Mouse (Mus musculus): ENCODE results near the gene Dlg5. TPM values are rescaled to one million over a fixed set of nuclear protein-coding genes. Genes with fewer than 3 reads are reported as not detected.

Dlg5 gene
- polyA plus RNA-seq (2016; fragmentation: Nextera tagmentation; extraction: Ambion mirVana): 13.6 and 16.2 TPM in 2 replicates

DNA sequence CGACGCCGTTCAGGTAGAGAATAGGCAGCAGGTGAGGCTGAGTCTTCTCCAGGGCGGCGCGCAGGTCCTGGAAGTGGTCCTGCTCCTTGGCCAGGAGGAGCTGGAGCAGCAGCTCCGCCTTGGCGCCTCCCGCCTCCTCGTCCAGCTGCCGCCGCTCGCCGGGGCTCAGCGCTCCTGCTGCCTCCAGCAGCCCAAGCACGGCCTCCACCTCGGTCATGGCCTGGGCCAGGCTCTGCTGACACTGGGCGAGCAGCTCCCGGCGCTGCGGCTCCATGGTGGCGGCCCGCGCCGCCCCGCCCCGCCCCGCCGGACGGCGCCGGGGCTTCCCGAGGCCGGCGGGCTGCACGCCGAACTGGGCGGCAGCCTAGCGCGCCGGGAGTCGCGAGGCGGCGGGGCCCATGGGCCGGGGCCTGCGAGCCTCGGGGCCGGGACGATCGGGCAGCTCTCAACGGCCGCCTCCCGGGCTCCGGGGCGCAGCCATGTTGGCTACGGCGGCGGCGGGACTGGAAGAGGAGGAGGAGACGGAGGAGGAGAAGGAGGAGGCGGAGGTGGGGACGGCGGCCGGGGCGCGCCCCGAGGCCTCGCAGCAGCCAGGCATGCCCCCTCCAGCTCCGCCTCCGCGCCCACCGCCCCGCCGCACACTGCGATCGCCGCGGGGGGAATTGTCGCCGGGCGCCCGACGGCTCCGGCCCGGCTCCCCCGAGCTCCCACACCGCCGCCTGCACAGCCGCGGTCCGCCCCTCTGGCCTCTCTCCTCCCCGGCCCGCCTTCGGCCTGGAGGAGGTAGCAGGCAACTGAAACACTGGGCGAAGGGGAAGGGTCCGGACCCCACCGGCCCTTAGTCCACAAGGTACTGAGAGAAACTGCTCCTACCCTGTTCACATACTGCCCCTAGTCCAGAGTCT, at the start of gene Dlg5:
Gene Dlg5, minus strand, starts transcription at position 744 of the 905 bp plus-strand sequence.
- peak within 1 kb of the TSS; percentile 83 for H3K4me3 ChIP-seq
- ATAC-seq (ENCODE audit: insufficient number of reproducible peaks, low FRiP score): peak; percentile 87
- H3K36me3 ChIP-seq: peaks cover 15% of the 10 kb centered on the region
- peak within 1 kb of the TSS; percentile 90 for H3K9ac ChIP-seq
- WGBS: under 1% methylated on average over 81 of the region's 98 CpGs
- H3K9me3 ChIP-seq (replicated peaks): no peaks in the 10 kb centered on the region
- peaks cover 20% of the 10 kb centered on the region for H3K4me1 ChIP-seq (replicated peaks)
- peak within 1 kb of the TSS; percentile 91 for H3K4me2 ChIP-seq
- H3K27me3 ChIP-seq (replicated peaks): no peaks in the 10 kb centered on the region
- H3K27ac ChIP-seq (ENCODE audit: poor library complexity, severe bottlenecking): peak within 1 kb of the TSS; percentile 93

- no peak overlapping the region for H3K9ac ChIP-seq
- no peaks in the 10 kb centered on the region for H3K9me3 ChIP-seq (replicated peaks)
- H3K27me3 ChIP-seq (replicated peaks): peaks cover 7% of the 10 kb centered on the region; the same call in 1 of the 2 replicates
- no peaks in the 10 kb centered on the region for H3K36me3 ChIP-seq
- no peak overlapping the region for H3K4me3 ChIP-seq
- ATAC-seq (ENCODE audit: insufficient number of reproducible peaks, low FRiP score): no peak
- no peak overlapping the region for H3K27ac ChIP-seq (ENCODE audit: poor library complexity, severe bottlenecking)
- peaks cover 8% of the 10 kb centered on the region; the same call in 1 of the 2 replicates for H3K4me1 ChIP-seq (replicated peaks)
- no peak overlapping the region for H3K4me2 ChIP-seq
- 48% methylated on average over 5 of the region's 5 CpGs for WGBS
Observed at GRCm38 (mm10) chr14:24293631-24294030, 47.9 kb upstream of the Dlg5 start.

DNA sequence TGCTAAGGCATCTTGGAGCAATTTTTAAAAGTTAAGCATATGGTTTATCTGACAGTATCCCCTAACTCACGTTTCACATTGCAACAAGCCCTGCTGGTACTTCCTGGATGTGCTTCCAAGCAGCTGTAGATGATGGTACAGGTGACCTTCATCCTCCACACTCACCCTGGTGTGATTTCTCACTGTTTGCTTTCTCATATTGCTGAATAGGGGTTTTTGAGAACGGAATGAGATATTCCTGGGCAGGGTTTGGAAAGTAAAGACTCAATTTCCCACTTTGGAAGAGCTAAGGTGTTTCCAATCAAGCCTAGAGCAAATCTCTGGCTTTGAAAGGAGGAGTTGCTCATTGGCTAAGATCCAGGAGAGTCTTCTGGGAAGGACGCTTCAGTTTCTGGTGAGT, 47.2 kb upstream of the Dlg5 start, which contains the start of gene E330034G19Rik:
Gene E330034G19Rik, plus strand, starts transcription at position 301 of the 400 bp plus-strand sequence.
- ATAC-seq (ENCODE audit: insufficient number of reproducible peaks, low FRiP score): no peak
- Histone ChIP-seq H3K36me3 (no peaks in the 10 kb centered on the region), H3K27ac (ENCODE audit: poor library complexity, severe bottlenecking) (no peak within 1 kb of the TSS), H3K9me3 (replicated peaks) (no peaks in the 10 kb centered on the region), H3K4me1 (replicated peaks) (peaks cover 8% of the 10 kb centered on the region; the same call in 1 of the 2 replicates), H3K9ac (no peak within 1 kb of the TSS), H3K4me3 (no peak within 1 kb of the TSS), H3K27me3 (replicated peaks) (peaks cover 7% of the 10 kb centered on the region; the same call in 1 of the 2 replicates), H3K4me2 (no peak within 1 kb of the TSS)
- 48% methylated on average over 3 of the region's 3 CpGs for WGBS

DNA sequence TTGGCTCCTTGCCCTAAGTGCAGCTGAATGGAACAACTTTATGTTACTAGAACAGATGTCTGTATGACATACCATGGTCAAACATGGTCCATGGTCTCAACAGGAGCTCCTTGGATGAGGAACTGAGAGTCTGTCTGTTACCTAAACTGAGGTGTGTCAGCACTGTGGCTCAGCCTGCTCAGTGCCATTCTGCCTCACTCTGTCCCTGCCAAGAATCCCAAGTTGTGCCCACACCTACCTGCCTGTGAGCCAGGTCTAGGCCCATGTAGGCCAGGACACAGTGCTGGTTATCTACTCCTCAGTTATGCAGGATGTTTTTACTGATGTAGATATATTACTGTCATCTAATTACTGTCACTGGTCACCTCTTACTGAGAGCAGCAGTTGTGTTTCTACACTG, 45.0 kb upstream of the Dlg5 start:
- H3K4me2 ChIP-seq: no peak overlapping the region
- H3K4me1 ChIP-seq (replicated peaks): peaks cover 14% of the 10 kb centered on the region
- ATAC-seq (ENCODE audit: insufficient number of reproducible peaks, low FRiP score): no peak
- H3K4me3 ChIP-seq: no peak overlapping the region
- no peak overlapping the region for H3K9ac ChIP-seq
- H3K27ac ChIP-seq (ENCODE audit: poor library complexity, severe bottlenecking): no peak overlapping the region
- no peaks in the 10 kb centered on the region for H3K9me3 ChIP-seq (replicated peaks)
- H3K36me3 ChIP-seq: no peaks in the 10 kb centered on the region
- H3K27me3 ChIP-seq (replicated peaks): no peaks in the 10 kb centered on the region

DNA sequence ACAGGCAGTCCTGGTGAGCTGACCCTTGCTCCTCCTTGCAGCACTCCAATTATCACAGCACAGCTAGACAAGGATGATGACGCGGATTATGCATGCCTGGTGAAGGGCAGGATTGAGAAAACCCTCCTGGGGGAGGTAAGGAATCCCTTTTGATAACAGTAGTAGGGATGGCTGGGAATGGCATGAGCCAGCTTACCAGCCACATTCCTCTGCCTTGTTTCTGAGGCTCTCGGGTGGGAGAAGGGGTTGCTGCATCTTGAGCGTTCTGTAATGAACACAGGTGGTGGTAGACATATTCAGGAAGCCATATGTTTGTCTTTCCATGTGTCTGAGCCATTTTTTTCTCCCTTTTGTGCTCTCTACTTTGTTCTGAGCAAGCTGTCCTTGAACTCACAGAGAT, 40.4 kb upstream of the Dlg5 start:
- H3K4me3 ChIP-seq: no peak overlapping the region
- no peaks in the 10 kb centered on the region for H3K27me3 ChIP-seq (replicated peaks)
- H3K4me2 ChIP-seq: no peak overlapping the region
- H3K9me3 ChIP-seq (replicated peaks): no peaks in the 10 kb centered on the region
- H3K9ac ChIP-seq: no peak overlapping the region
- no peaks in the 10 kb centered on the region for H3K36me3 ChIP-seq
- 18% methylated on average over 4 of the region's 4 CpGs for WGBS
- H3K4me1 ChIP-seq (replicated peaks): peaks cover 15% of the 10 kb centered on the region
- H3K27ac ChIP-seq (ENCODE audit: poor library complexity, severe bottlenecking): no peak overlapping the region
- ATAC-seq (ENCODE audit: insufficient number of reproducible peaks, low FRiP score): no peak

DNA sequence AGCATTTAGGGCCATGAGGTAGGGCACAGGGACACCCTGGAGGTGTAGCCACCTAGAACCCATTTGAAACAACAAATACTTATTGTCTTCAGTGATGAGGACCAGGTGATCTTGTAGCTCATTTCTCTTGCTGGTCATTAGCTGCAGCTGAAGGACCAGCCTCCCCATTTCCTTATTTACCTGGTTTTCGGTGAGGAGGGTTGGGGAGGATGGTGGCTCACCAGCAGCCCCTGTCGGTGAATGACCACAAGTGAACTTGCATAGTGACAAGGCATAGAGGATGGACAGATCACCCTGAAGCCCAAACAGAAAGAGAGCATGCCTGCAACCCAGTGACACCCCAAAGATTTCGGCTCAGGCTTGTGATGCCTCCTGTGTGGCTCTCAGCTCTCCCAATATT, 36.6 kb upstream of the Dlg5 start:
- Histone ChIP-seq H3K4me2 (no peak overlapping the region), H3K36me3 (no peaks in the 10 kb centered on the region), H3K9me3 (replicated peaks) (no peaks in the 10 kb centered on the region), H3K9ac (no peak overlapping the region), H3K27ac (ENCODE audit: poor library complexity, severe bottlenecking) (no peak overlapping the region), H3K4me1 (replicated peaks) (peaks cover 15% of the 10 kb centered on the region), H3K27me3 (replicated peaks) (no peaks in the 10 kb centered on the region), H3K4me3 (no peak overlapping the region)
- 65% methylated on average over 3 of the region's 3 CpGs for WGBS
- no peak for ATAC-seq (ENCODE audit: insufficient number of reproducible peaks, low FRiP score)

DNA sequence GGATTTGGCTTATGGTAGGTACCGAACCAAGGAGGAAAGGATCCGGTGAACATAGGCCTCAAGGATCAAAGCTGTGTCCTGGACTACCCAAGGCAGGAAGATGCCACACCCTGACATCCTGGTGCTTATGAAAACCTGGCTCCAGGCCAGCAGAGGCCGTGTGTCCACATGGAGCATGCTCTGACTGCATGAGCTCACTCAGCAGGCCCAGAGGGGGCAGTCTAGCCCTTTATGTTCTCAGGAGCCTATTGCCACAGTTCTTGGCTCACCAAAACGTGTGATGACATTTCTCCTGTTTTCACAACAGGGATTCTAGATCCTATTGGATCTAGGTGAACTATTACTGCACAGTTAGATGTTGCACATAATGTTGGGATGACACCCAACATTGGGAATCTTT, 35.6 kb upstream of the Dlg5 start:
- 61% methylated on average over 4 of the region's 4 CpGs for WGBS
- H3K27me3 ChIP-seq (replicated peaks): no peaks in the 10 kb centered on the region
- no peaks in the 10 kb centered on the region for H3K9me3 ChIP-seq (replicated peaks)
- no peak overlapping the region for H3K27ac ChIP-seq (ENCODE audit: poor library complexity, severe bottlenecking)
- H3K4me3 ChIP-seq: no peak overlapping the region
- H3K36me3 ChIP-seq: no peaks in the 10 kb centered on the region
- no peak overlapping the region for H3K9ac ChIP-seq
- no peak overlapping the region for H3K4me2 ChIP-seq
- ATAC-seq (ENCODE audit: insufficient number of reproducible peaks, low FRiP score): no peak
- peaks cover 13% of the 10 kb centered on the region for H3K4me1 ChIP-seq (replicated peaks)

DNA sequence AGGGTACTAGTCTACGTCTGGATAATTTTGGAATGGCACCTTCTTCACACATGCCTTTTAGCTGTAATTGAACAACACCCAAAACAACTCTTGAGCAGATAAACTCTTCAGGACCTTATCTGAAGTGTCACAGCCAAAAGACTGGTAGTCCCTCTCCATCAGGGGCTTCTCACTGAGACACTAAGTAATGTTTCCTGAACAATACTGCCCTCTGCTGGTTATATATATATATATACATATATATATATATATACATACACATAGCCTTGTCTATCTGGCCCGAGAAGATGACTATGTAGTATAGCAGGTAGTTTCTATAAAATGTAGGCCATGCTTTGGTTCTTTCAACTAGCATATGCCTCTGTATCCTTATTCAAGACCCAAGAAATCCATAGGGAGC, 29.8 kb upstream of the Dlg5 start:
- Histone ChIP-seq H3K9ac (no peak overlapping the region), H3K27me3 (replicated peaks) (no peaks in the 10 kb centered on the region), H3K27ac (ENCODE audit: poor library complexity, severe bottlenecking) (no peak overlapping the region), H3K36me3 (no peaks in the 10 kb centered on the region), H3K4me1 (replicated peaks) (no peaks in the 10 kb centered on the region), H3K4me3 (no peak overlapping the region), H3K9me3 (replicated peaks) (no peaks in the 10 kb centered on the region), H3K4me2 (no peak overlapping the region)
- 22% methylated on average over 2 of the region's 2 CpGs for WGBS
- ATAC-seq (ENCODE audit: insufficient number of reproducible peaks, low FRiP score): no peak

DNA sequence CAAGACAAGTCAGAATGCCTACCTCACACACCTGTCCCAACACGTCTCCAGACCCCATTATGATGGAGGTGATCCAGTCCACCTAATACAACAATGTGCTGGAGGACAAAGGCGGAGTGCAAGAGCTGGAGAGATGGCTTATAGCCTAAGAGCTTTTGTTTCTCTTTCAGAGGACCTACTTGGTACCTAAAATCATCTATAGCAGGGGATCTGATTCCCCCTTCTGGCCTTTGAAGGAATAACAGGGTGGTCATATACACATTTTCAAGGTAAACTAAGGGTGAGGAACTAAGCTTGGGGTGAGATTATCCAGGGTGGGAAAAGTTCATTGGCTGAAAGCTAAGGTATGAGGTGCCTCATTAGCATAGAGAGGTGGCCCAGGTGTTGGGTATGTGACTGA, 27.9 kb upstream of the Dlg5 start:
- H3K36me3 ChIP-seq: no peaks in the 10 kb centered on the region
- no peaks in the 10 kb centered on the region for H3K4me1 ChIP-seq (replicated peaks)
- H3K27me3 ChIP-seq (replicated peaks): no peaks in the 10 kb centered on the region
- ATAC-seq (ENCODE audit: insufficient number of reproducible peaks, low FRiP score): no peak
- no peak overlapping the region for H3K9ac ChIP-seq
- no peaks in the 10 kb centered on the region for H3K9me3 ChIP-seq (replicated peaks)
- H3K27ac ChIP-seq (ENCODE audit: poor library complexity, severe bottlenecking): no peak overlapping the region
- no peak overlapping the region for H3K4me3 ChIP-seq
- no peak overlapping the region for H3K4me2 ChIP-seq
- 59% methylated on average over 2 of the region's 2 CpGs for WGBS

DNA sequence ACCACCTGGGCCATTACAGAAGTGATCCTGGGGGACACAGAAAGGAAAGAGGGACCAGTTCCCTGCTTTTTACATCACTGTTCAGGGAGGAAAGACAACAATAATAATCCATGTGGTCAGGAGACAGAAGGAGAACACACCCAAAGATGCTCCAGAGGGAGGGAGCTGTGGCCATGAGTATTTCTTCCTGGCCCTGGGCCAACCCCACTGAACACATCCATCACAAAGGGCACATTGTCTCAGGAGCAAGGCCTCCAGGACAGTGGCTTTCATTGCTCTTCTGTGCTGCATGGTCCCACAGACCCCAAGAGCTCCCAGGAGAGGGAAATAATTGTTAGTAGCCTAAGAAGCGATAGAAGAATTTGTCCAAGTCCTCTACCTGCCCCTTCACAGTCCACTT, 23.9 kb upstream of the Dlg5 start:
- no peaks in the 10 kb centered on the region for H3K36me3 ChIP-seq
- 81% methylated on average over 1 of the region's 1 CpGs for WGBS
- no peak overlapping the region for H3K4me3 ChIP-seq
- H3K27ac ChIP-seq (ENCODE audit: poor library complexity, severe bottlenecking): no peak overlapping the region
- H3K4me1 ChIP-seq (replicated peaks): no peaks in the 10 kb centered on the region
- H3K4me2 ChIP-seq: no peak overlapping the region
- H3K27me3 ChIP-seq (replicated peaks): no peaks in the 10 kb centered on the region
- ATAC-seq (ENCODE audit: insufficient number of reproducible peaks, low FRiP score): no peak
- no peak overlapping the region for H3K9ac ChIP-seq
- H3K9me3 ChIP-seq (replicated peaks): no peaks in the 10 kb centered on the region

GRCm38 (mm10) chr14:24262915-24263314, 17.2 kb upstream of the Dlg5 start:
- H3K4me3 ChIP-seq: no peak overlapping the region
- H3K36me3 ChIP-seq: no peaks in the 10 kb centered on the region
- ATAC-seq (ENCODE audit: insufficient number of reproducible peaks, low FRiP score): no peak
- no peak overlapping the region for H3K9ac ChIP-seq
- H3K27ac ChIP-seq (ENCODE audit: poor library complexity, severe bottlenecking): no peak overlapping the region
- WGBS: 58% methylated on average over 2 of the region's 2 CpGs
- no peaks in the 10 kb centered on the region for H3K9me3 ChIP-seq (replicated peaks)
- peaks cover 6% of the 10 kb centered on the region for H3K4me1 ChIP-seq (replicated peaks)
- H3K27me3 ChIP-seq (replicated peaks): no peaks in the 10 kb centered on the region
- H3K4me2 ChIP-seq: no peak overlapping the region

Measured in heart, embryonic 12.5 days (tissue).